Mouse (Mus musculus) adrenal gland, postnatal 10 days (tissue): Measurements from ENCODE around the gene Tent4a. TPM values are rescaled to one million over a fixed set of nuclear protein-coding genes. Genes with fewer than 3 reads are reported as not detected.

Experiments
- DNase-seq: peaks from one replicate; pipeline ENCODE4 v3.0.0; 2021; ENCODE audit warnings: mixed read lengths
- total RNA-seq, 2 experiments: library from RNA; stranded (reverse); gene quantifications; 2 replicates each; pipeline ENCODE4 v1.2.3; 2021

Gene Tent4a
- total RNA-seq, 2 experiments from 2014 or later, result 18.6 to 19.1 TPM

GRCm38 (mm10) chr13:69460635-69461465, 73.6 kb downstream of the Tent4a start:
- peak; percentile 80 for DNase-seq

- peak; percentile 77 for DNase-seq
These were observed 74.6 kb downstream of the Tent4a start for GRCm38 (mm10) chr13:69459657-69460458.

DNA sequence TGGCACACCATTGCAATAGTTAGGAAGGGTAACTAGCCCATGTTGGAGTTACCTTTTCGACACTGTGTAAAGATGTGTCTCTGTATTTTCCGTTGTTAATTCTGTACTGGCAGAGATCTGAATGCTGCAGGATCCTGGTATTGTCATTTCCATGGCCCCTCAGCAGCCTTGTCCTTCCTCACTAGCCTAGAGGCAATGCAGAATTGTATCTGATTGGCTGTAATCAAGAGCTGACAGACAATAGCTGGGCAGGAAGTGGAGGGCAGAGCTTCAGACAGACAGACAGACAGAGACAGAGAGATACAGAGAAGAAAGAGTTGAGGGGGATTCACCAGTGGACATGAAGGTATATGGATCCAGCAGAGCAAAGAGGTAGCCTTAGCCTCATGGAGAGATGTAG, 75.5 kb downstream of the Tent4a start:
- no peak for DNase-seq

GRCm38 (mm10) chr13:69458461-69458860, 76.0 kb downstream of the Tent4a start:
- DNase-seq, result no peak

DNA sequence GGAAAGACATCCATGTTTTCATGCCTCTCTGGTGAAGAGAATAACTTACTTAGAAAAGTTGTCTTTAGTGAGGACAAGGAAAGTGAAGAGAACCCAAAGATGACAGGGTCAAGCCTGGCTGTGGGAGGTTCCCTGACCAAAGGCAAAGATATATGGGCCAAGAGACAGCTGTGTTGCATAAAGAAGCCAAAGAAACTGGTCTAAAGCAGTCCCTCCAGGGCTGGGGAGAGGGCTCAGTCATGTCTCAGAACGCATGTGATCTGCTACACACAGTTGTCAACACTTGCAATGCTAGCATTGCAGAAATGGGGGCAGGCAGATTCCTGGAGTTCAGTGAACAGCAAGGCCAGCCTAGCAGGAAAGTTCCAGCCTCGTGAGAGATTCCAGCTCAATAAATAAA, 77.3 kb downstream of the Tent4a start:
- DNase-seq, result no peak

DNA sequence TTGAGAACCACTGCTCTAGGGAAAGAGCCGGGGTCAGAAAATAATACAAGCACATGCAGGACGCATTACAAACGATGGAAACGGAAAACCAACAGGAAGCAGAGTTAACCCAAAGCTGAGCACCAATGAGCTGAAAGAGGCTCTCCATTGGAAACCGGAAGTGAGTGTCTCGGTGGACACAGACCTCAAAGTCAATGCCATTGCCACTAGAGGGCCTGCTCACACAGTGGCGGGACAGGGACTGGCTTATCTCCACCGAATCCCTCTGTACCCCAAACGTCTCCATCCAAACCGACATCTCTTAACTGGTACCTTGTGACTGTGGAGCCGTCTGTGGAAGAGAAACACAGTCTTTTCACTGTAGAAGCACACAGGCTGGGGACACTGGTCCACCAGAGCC, 77.8 kb downstream of the Tent4a start:
- DNase-seq, result no peak

- no peak for DNase-seq
These were observed 78.8 kb downstream of the Tent4a start for GRCm38 (mm10) chr13:69455476-69456175.

Other genes starting within 250 kb of the Tent4a start
- gene Nsun2, start 871 bp downstream of the Tent4a start, total RNA-seq, result 10 to 100 TPM; 68.5 to 81.1 TPM
- gene Srd5a1, start 76.8 kb upstream of the Tent4a start, total RNA-seq, result 10 to 100 TPM; 12.0 to 13.3 TPM
- 1 to 10 TPM; 1.6 to 1.7 TPM for gene Ube2ql1, start 205.3 kb upstream of the Tent4a start, total RNA-seq